Mouse (Mus musculus): Measurements from ENCODE around the gene Psma1.
A peak's percentile ranks its signal among the peaks of the same experiment; 100 is the strongest.

Gene Psma1

DNA sequence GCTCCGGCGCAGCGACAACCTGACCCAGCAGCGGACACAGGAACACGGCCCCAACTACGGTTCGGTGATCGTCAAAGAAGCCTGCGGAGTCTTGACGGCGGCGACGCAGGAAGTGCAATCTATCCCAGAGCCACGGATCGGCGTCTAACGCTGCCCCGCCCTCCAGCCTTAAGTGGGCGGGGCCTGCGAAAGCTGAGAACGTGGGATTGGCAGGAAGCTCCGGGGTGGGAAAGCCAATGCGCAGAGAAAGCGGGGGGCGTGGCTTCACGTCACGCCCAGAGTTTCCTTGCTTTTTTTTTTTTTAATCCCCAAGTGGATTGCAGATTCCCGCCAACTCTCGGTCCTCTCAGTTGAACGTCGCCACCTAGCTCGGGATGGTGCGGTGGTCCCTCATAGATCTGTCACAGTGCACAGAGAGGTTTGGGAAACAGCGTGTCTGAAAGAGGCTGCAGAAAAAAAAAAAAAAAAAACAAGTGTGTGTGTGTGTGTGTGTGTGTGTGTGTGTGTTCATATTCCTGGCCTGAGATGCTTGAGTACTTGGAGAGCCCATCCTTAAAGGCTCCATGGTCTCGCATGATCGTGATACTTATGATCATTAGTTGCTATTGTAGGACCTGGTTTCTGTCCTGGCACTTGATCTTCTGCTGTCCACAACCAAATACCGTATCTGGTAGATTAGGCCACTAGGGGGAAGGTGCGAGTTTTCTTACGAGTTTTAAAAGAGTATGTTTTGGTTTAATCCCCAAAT, at the start of gene Psma1:
Gene Psma1 (minus strand): TSS at position 114 of the 748 bp plus-strand sequence.
- DNase-seq: peak; percentile 91 to 96

DNA sequence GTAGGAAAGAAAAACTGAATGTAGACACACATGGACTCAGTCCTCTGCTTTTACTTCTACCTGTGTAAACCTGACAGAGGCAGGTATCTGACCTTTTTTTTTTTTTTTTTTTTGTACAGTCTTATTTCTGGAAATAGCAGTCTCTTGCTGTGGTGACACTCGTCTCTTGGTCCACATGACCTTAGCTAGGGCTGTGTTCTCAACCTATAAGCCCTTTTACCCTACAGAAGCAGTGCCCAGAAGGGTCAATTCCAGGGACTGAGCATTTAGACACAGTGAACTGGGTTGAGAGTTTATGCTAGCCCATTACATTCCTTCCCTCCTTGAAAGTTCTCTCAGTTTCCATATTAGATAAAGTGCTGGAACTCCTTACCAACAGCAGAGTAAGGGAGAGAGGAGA, 47.6 kb upstream of the Psma1 start:
- DNase-seq: no peak

DNA sequence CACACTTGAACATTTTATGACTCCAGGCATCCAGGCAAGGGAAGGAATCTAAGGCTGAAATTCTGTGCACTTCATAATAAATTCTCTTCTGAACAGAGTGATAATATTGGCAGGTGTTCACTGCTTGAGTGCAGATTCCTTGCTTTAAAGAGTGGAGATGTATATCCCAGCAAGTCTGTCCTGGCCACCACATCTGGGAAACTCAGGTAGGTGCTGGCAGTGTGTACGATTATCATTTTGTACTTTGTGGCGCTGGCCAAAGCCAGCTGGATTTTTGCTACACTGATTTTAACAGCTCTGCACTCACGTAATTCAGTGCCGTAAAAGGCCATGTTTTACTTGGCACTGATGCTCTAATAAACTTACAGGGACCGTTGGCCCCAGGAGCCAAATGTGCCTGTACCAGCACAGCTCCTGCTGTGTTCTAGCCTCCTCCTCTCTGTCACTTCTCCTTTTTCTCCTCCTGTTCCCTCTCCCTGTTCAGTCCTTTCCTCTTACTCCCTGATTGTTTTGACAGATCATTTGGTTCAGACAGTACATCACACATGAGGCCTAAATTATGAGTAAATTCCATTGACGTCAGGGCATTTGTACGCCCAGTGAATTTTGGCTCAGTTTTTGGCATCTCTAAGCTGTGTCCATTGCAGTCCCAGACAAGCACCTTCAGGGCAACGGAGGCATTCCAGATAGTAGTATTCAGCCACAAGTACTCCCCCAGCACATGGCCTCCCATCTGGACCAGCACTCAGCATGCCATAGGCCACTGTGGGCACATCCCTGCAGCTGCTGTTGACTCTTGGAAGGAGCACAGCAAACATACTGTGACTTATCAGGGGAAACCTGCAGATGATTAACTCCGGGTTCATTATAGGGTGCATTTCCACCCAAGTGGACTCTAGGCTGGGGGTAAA, 46.9 kb upstream of the Psma1 start:
- DNase-seq: no peak

DNA sequence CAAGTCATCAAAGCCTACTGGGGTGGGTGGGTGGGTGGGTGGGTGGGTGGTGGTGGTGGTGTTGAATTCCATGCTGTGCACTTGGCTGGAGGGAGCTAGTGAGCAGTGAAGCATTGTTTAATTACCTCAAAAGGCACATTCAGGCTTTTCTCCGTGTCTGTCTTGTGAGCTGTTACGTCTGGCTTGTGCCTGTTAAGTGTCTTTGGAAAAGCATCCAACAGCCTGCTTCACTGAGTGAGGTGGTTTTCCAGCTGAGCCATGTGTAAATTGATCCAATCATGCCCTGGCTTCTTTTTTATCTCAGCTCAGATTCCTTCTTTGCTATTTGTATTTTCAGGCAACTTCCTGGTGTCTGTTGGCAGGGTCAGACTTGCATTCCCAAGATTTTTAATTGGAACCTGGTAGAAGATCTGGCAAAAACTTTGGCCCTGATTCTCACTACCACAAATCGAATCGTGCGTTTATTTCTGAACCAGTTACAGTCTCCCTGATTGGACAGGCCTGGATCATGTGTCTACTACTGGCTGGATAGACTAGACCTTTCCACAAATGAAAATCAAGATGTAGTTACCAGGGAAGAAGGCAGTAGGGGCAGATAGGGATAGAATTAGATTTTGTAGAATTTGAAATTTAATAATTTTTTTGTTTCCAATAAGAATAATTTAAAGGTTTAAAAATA, 45.9 kb upstream of the Psma1 start:
- no peak for DNase-seq

DNA sequence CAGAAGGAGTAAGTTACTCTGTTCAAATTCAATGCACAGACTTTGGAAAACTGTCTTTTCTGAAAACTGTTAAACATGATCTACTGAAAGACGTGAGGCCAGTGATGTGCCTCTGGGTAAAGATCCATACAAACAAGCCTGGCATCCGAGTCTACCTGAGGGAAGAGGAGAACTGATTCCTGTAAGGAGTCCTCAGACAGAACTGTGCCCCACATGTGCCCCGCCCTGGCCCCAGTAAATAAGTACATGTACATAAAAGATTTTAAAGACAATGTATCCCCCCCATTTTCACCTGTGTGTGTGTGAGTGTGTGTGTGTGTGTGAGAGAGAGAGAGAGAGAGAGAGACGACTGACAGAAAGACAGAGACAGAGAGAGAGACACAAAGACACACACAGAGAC, 42.0 kb upstream of the Psma1 start:
- peak in 1 of 2 experiments; percentile 39 for DNase-seq

DNA sequence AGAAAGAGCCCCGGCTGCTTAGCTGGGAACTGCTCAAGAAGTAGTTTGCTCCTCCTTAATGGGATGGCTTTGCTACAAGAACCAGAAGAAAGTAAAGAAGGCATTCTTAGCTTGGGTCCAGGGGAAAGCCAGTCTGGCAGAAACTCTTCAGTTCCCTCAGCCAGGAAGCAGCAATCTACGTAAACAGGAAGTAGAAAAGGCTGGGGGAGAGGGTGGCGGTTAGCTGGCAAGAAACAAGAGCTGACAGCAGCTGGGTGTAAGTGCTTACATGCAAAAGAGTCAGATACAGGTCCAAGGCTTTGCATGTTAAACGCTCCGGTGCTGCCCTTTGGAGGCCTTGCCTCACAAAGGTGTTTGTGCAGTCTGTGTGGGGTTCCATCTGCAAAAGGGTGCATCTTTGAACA, 41.5 kb upstream of the Psma1 start:
- peak; percentile 57 to 71 for DNase-seq

DNA sequence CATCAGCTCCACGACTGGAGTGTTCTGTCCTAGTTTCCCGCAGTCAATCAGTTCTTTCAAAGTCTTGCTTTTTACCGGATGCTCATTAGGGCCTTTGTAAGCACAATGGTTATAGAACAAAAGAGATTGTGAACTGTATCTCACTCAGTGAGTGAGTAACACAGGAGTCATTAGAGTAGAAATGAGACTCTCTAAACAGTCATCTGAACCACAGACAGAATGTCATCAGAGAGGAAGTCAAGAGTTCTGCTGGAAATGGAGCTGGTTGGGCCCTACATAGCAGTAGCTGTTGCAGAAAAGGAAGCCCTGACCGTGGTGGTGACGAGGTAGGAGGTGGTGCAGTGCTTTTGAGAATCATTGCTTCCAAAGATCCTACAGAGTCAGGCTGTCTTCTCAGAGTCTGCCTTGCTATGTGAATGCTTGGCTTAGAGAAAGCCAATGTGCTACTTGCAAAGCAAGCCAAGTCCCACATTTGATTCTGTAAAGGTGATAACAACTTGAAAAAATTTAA, 40.5 kb upstream of the Psma1 start:
- peak in 1 of 2 experiments; percentile 40 for DNase-seq

DNA sequence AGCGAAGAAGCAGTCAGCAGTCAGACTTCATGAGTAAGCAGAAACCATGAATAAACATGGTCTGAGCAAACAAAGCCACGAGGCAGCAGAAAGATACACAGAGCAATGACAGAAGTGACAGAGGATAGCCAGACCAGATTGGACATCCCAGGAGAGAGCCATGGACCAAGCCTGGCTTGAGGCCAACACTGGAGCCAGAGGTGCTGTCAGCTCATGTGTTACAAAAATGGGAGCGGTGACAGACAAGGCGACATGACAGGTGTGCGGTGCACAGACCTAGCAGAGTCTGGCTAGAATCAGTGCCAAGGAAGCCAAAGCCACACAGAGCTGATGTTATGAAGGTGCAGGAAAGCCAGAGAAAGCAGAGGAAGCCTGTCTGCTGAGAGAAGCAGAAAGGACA, 35.3 kb upstream of the Psma1 start:
- no peak for DNase-seq

DNA sequence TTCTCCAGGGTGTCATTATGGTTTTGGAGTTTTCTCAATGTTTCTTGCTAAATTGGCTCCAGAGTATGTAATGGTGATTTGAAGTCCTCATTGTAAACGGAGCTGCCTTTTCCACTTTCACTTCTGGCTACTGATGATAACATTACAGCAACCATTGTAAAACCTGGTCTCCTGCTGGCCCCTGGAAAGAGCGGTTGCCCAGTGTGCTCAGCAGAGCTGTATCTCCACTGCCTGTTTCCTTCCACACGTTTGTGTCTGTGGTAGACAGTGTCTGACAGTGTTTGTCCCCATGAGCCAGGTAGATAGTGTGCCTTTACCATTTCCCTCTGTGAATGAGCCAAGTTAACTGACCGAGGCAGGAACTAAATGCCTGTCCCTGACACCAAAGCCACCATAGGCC, 33.1 kb upstream of the Psma1 start:
- DNase-seq: no peak

DNA sequence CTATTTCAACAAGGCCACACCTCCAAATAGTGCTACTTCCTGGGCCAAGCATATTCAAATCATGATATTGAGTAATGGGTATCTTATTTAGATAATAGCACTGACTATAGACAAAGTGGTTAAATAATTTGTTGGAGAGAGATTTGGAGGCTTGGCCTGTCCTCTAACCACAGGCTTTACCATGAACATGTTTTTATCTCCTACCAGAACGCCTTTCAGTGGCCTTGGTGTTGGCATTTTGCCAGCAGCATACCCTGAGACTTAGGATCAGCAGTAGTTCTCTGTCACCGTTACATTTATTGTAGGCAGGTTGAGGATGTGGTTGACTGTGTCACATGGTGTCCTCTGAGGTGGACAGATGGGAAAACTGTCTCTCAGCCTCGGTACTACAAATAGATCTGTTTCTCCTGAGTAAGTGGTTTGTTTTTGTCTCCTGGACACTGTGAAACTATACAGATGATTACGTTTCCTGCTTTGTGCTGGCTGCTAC, 25.4 kb upstream of the Psma1 start:
- DNase-seq: peak in 1 of 2 experiments; percentile 46

DNA sequence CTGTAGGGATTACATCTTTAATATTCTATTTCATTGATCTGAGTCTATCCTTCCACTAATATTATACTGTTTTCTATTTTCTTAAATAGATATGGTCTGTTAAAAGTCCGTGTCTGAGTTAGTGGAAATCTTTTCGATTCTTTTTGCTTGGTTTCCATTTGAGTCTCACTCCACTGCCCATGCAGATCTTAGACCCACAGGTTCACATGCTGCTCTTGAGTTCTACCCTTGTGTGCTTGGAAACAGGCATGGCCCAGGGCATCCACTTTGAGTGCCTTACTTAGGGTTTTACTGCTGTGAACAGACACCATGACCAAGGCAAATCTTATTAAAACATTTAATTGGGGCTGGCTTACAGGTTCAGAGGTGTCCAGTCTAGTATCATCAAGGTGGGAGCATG, 24.9 kb upstream of the Psma1 start:
- DNase-seq: no peak

DNA sequence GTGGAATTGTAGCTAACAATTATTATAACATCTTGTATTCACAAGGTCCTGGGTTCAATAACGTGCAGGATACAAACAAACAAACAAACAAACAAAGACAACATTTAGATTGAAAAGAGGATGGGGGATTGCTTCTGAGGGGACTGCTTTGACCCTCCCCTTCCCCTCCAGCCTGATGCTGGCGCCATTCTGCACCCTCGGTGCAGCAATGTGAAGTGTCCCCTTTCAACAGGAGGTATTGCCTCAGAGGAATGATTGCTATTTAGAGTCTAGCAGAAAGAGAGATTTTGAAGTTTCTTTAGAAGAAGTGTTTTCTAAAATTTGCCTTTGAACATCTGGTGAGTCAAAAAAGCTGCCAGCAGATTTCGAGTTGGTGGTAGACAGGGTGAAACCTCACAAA, 23.3 kb upstream of the Psma1 start:
- no peak for DNase-seq

DNA sequence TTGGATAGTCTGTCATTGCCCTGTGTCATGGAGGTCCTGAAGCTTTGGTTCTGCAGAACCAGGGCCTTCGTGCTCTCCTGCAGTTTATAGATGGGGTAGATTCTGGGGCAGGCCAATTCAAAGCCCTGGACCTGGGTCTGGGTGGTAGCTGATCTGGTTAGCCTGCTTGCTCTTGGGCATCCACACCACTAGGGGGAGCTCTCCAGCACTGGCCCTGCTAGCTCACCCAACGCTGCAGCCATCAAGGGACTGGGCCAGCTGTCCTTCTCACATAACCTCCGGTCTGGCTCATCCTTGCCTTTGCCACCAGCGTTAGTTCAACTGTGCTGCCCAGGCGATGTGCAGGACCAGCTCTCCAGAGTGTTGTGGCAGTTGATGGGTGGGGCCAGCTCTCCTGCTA, 18.8 kb upstream of the Psma1 start:
- no peak for DNase-seq

DNA sequence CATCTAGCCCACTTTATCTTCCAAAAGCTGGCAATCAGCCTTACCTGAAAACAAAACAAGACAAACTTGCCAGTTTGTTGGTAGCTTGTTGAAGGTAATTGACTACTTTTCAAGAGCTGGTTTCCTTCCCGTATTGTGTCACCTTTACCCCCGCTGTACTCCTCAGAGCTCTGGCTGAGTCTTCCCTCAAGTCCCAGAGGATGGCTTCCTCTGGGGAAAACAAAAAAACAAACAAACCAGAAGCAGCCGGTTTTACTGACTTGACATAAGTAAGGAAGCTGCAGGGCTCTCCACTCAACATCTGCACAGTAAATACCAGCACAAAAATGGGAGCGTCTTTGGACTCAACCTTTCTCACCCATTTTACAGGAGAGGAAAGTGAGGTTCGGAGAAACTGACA, 18.0 kb upstream of the Psma1 start:
- DNase-seq: no peak

DNA sequence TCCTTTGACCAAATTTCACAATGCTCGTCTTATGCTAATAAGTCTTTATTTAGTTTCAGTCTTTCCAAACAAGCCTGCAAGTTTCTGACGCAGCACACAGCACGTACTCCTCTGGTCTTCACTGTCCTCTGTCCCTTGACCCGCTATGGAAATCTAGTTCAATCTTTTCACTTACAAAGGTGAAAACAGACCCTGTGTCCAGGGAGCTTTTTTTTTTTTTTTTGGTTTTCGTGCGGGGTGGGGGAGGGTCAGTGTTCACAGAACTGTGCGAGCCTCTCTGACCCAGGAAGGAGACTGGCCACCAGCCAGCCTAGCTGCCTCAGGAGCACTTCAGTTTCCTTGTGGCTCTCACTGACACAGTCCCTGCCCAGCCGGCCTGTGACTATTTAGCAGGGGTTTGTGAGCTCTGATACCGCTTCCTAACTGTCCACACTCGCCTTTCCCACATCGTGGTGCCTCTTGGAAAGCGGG, 16.6 kb upstream of the Psma1 start:
- peak; percentile 48 to 56 for DNase-seq

DNA sequence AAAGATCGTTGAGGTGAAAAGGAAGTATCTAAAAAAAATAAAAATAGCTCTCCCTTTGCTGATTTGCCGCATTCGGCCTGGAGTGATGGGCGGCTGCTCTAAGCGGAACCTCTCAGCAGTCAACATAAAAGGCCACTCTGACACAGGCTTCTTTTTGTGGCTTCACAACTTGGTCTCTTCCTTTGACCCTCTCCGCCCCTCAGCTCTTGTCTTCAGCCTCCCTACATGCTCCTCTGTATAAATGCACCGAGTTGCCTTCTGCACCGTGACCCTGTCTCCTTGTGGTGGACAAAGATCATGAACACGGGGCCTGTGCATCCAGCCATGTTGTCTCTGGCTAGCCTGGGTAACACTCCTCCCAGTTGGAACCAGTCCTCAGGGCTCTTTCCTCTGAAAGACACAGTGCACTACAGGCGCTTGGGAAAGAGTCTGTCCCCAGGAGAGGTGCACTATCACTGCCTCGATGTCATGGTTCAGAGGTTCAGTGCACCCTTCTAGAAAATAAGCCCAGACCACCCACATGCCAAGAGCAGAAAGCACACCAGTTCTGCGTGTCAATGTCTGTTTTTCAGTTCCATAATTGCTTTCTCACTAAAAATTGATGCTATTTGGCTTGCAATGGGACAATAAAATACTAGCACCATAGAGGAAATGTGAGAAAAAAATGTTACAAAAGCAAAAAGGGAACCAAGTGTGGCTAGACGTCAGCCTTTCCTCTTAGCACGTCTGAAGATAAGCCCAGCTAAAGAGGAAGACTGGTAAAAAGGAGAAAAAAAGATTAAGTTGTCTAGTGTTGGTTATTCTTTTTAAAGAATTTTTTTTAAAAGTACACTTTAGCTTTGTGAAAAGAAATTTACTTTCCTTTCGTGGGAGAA, 15.8 kb upstream of the Psma1 start:
- DNase-seq: peak; percentile 51 to 52

DNA sequence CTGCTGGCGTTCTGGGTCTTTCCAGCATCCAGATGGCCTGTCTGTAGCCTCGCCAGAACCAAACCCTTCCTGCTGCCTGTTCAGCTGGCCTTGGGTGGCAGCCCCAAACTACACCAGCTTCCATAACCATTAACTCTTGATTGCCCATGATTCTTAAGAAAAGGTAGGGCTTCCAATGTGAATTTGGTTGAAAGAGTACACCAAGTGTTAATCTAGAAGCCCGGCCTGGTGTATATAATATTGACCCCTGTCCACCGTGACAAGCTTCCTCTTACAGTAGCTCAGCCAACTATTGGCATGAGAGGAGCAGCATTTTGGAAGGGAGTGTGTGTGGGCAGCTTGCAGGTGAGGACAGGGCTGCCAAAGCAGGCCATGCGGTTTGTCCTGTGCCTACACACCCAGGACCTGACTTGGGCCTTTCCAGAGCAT, 14.2 kb upstream of the Psma1 start:
- DNase-seq: no peak

DNA sequence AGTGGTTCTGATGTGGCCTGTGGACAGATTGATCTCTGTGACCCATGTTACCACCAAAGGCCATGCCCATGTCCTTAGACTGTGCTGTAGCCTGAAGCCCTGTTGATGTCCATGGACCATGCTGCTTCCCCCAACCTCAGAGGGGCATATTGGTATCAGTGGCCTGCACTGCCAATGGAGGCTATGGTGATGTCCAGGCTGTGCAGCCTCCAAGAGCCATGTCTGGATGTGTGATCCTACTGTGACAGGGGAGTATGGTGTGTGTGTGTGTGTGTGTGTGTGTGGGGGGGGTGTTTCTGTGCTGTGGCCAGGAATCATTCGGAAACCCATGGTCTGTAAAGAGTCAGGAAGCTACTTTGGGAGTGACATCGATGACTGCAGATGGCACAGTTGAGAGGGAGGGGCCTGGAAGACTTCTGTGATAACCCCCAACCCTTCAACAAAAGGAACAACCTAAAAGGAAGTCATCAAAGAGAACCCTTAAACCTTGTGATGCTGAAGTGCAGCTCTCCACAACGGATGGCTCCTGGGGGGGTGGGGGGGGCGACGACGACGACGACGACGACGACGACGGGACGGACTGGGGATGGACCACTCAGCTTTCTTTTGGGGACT, 8.5 kb upstream of the Psma1 start:
- DNase-seq: no peak

DNA sequence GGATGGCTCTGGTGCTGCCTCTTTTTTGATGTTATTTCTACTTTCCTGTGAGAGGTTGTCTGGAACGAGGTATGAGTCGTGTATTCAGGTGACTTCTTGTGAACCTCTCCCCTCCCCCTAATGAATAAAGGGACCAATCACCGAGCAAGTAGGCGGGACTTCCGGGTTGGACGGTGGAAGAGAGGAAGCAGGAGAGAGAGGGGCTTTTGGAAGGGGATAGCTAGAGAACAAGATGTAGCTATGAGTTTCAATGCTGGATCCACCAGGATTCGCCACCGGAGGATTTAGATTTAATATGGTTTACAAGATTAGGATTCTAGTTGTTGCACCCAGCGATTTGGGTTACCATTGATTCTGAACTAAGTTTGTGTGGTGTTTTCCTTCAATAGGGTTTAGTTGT, 7.1 kb upstream of the Psma1 start:
- no peak for DNase-seq

DNA sequence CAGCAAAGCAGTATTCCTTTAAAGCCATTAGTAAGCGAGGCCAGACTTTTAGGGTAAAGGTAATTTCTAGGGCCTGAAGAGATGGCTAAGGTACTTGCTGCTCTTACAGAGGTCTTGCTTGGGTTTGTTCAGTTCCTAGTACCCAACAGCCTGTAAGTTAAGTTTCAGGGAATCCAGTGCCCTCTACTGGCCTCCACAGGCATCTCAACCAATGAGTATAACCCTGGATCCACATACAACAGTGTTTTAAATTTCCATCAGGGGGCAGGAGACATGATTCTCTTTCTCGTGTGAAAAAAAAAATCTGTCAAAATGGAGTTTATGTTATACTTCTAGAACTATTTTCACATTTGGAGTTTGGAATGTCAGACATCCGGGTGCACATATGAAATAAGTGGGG, 5.8 kb upstream of the Psma1 start:
- peak in 1 of 2 experiments; percentile 55 for DNase-seq

DNA sequence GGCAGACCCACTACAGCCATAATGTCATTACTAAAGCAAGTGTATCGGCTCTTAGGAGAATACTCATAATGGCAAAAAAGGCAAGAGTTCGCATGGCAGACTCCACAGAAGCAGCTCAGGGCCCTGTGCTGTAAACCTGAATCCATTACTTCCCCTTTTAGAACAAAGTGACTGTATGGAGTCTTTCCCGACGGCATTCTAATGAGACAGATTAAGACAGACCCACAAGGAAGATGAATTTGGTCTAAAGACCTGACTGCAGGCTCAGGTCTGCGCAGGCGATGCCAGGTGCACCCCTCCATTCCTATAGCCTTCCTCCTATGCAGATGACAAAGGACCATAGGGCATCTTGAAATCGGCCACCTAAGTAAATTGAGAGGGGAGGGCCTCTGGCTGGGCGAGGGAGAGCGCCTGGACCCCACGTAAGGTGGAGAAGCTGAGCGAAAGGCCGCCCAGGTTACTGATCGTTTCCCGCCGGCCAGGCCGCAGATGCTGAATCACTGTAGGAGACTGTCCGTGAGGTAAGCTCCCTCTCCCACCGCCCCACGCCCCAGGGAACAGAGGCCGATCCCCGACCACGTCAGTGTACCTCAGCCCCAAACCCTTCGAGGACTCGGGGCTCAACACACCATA, 430 bp downstream of the Psma1 start:
- no peak for DNase-seq
